Mouse (Mus musculus) E14TG2a.4 (cell line): ENCODE measurements around the gene Tec.

Experiments
- H3K27me3 ChIP-seq: 2 replicates; pipeline ENCODE4 v1.6.1; 2014; ENCODE audit warnings: low read length, control low read depth; ENCODE audit not compliant: insufficient read depth
- H3K36me3 ChIP-seq: 2 replicates; pipeline ENCODE4 v1.6.1; 2014; ENCODE audit warnings: low read length, control low read depth; ENCODE audit not compliant: insufficient read depth
- H3K4me1 ChIP-seq: replicated peaks from 2 replicates; pipeline ENCODE4 v1.6.1; 2014; ENCODE audit warnings: low read depth, low read length, control low read depth
- H3K4me3 ChIP-seq: replicated peaks from 2 replicates; pipeline ENCODE4 v1.5.1; 2014; ENCODE audit warnings: mild to moderate bottlenecking, low read length
- H3K9me3 ChIP-seq: 2 replicates; pipeline ENCODE4 v1.6.1; 2014; ENCODE audit warnings: low read length, control low read depth
- CTCF ChIP-seq: conservative IDR thresholded peaks from 2 replicates; pipeline ENCODE4 v1.5.1; 2014; ENCODE audit warnings: low read length
- NANOG ChIP-seq: IDR thresholded peaks from 2 replicates; pipeline ENCODE4 v1.6.1; 2014; ENCODE audit warnings: borderline replicate concordance, low read length, mixed read lengths
- POU5F1 ChIP-seq: IDR thresholded peaks from 2 replicates; pipeline ENCODE4 v1.6.1; 2014; ENCODE audit warnings: low read length, borderline replicate concordance

Tec gene

DNA sequence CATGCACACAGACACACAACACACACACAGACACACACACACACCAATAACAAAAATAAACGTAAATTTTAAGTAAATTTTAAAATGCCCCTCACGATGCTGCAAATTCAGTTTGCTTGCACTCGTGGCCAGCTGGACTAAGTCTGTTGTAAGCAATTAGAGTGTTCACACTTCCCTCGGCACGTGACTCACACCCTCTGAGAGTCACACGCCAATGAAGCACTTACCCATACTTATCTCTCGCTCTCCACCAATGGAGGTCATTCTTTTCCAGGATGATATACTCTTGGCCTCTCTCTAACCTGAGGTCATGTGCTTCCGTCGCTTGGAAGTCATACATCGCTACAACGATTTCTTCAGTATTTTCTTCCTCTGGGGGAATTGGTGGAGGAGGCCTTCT, 86.5 kb downstream of the Tec start:
- no peaks in the 10 kb centered on the region for H3K9me3 ChIP-seq
- no peaks in the 10 kb centered on the region for H3K27me3 ChIP-seq

DNA sequence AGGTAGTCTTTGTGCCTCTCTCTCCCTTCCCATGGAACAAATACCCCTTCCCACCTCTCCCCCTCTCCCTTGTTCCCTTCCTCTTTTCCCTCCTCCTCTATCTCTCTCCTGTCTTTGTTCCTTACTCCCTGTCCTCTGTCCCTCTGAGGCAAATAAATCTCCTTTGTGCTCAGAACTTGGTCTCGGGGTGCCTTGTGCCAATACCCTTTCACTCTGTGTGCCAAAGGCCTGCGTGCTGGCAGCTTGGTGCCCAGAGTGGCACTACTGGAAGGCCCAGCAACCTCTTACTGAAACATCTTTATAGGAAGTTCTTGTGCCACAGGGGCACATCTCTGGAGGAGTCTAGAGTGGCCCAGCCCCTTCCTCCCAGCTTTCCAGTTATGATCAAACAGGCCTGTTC, 91.7 kb downstream of the Tec start:
- TF ChIP-seq POU5F1 (no peak), NANOG (no peak), CTCF (no peak)
- Histone ChIP-seq H3K9me3 (no peaks in the 10 kb centered on the region), H3K27me3 (no peaks in the 10 kb centered on the region), H3K4me3 (no peak overlapping the region), H3K36me3 (no peaks in the 10 kb centered on the region), H3K4me1 (no peaks in the 10 kb centered on the region)

More for the DNA sequence above, 86.5 kb downstream of the Tec start:
- Histone ChIP-seq H3K4me3 (no peak overlapping the region), H3K36me3 (no peaks in the 10 kb centered on the region), H3K4me1 (no peaks in the 10 kb centered on the region)
- TF ChIP-seq POU5F1, result no peak
- TF ChIP-seq CTCF, result no peak

DNA sequence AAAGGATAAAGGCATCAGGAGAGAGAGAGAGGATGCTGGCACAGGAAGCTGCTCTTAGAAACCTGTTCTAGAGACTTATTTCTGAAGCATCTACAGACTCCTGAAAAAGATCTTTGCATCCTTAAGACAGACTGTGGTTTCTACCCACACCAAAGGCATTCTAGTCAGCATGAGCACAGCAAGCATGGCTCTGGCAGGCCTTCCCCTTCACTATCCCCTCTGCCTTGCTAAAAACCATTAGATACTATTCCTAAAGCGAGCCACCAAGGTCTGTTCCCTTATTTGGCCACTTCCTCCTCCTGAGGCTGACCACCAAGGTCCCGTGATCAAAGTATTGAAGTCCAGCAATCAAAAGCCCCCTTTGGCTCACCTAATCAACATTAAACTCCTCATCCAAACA, 92.2 kb downstream of the Tec start:
- Histone ChIP-seq H3K36me3 (no peaks in the 10 kb centered on the region), H3K4me1 (no peaks in the 10 kb centered on the region), H3K4me3 (no peak overlapping the region), H3K27me3 (no peaks in the 10 kb centered on the region), H3K9me3 (no peaks in the 10 kb centered on the region)
- TF ChIP-seq NANOG, result no peak
- TF ChIP-seq POU5F1, result no peak
- TF ChIP-seq CTCF, result no peak

DNA sequence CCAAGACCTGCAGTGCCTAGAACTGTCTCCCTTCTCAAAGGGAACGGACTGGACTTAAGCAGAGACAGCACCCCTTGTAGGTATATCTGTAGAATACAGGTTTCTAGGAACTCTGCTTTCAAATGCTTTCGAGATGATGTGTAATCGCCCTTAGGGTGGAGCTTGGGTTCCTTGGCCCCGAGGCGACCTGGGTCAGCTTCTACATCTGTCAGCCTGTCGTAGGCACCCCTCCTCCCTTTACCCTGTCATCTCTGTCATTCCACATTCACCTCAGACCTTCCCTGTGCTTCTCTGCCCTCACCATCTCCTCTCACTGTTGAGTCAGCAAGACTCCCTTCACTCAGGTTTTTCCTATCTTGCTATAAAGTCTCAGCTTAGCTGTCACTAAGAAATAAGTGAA, 98.4 kb downstream of the Tec start:
- H3K36me3 ChIP-seq, result no peaks in the 10 kb centered on the region
- H3K4me3 ChIP-seq, result no peak overlapping the region
- TF ChIP-seq POU5F1 (no peak), CTCF (no peak), NANOG (no peak)
- no peaks in the 10 kb centered on the region for H3K9me3 ChIP-seq
- no peaks in the 10 kb centered on the region for H3K27me3 ChIP-seq
- H3K4me1 ChIP-seq, result no peaks in the 10 kb centered on the region

DNA sequence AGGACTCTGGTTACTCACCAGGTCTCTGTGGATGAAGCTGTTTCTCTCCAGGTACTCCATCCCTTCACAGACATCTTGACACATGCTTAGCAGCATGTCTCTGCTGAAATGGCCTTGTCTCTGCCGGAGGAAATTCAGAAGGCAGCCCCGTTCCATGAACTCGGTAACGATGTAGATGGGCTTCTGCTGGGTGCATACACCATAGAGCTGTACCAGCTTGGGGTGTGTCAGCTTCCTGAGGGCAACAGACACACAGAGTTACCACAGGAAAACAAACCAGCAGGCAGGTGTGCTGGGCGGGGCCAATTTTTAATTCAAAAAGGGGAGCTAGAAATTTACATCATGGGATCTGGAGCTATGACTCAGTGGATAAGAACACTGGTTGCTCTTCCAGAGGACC, 104.7 kb downstream of the Tec start:
- no peak for TF ChIP-seq CTCF
- TF ChIP-seq NANOG, result no peak
- no peak for TF ChIP-seq POU5F1
- Histone ChIP-seq H3K9me3 (no peaks in the 10 kb centered on the region), H3K4me3 (no peak overlapping the region), H3K27me3 (no peaks in the 10 kb centered on the region), H3K36me3 (no peaks in the 10 kb centered on the region), H3K4me1 (0 out of 2 replicates have a peak, but pooled peaks cover 2% of the 10 kb centered on the region)

DNA sequence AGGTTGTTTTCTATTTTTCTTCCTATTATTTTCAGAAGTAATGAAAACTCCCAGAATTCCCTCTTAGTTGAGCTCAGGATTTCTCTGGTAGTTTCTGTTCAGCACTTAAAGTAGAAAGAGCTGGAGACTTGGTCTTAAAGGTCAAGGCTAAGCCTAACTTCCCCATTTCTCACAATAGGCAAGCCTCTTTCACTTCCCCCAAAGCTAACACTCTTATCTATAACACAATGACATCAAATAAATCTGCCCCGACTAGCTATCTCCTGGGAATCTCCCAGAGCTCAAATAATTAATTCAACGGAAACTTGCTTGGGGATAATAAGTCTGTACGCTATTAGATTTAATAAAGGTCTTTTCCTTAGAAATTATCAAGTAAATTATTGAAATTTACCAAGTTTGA, 105.3 kb downstream of the Tec start:
- no peak for TF ChIP-seq CTCF
- no peak for TF ChIP-seq POU5F1
- TF ChIP-seq NANOG, result no peak
- Histone ChIP-seq H3K27me3 (no peaks in the 10 kb centered on the region), H3K4me1 (0 out of 2 replicates have a peak, but pooled peaks cover 2% of the 10 kb centered on the region), H3K4me3 (no peak overlapping the region), H3K36me3 (no peaks in the 10 kb centered on the region), H3K9me3 (no peaks in the 10 kb centered on the region)

DNA sequence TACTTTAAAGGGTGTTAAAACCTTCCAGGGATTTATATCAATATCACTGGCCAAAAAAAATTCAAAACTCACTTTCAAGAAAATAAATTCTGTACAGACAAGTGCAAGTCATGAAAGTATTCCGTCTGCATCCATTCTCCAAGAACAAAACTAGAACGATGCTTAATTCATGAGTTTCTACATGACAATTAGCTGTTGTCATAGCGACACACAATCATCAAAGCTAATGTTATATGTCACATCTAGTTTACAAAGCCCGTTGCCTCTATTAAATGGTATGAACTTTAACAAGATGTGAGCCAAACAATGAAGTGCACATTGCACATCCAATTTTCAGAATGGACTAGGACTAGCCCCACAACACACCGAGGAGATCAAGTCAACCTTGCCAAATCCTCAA, 106.5 kb downstream of the Tec start:
- Histone ChIP-seq H3K4me1 (0 out of 2 replicates have a peak, but pooled peaks cover 2% of the 10 kb centered on the region), H3K4me3 (no peak overlapping the region), H3K36me3 (no peaks in the 10 kb centered on the region), H3K9me3 (no peaks in the 10 kb centered on the region), H3K27me3 (no peaks in the 10 kb centered on the region)
- no peak for TF ChIP-seq NANOG
- no peak for TF ChIP-seq CTCF
- TF ChIP-seq POU5F1, result no peak

DNA sequence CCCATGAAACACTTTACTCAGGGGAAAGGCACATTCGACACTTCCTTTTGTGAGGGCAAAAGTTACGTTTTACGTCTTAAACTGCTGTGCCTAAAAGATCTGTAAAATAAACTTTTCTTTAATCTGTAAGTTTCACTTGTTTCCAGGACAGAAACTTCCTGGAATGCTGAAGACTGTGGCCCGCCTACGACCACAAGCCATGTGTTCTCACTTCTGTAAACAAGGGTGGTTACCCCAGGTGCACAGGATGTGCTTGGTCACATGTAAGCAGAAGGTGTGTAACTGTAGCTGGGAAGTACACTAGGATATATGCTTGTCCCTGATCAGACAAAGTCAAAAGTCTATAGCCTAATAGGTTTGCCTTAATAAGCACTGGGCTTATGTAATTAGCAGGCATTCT, 107.0 kb downstream of the Tec start:
- no peak overlapping the region for H3K4me3 ChIP-seq

More for the DNA sequence above, 107.0 kb downstream of the Tec start:
- H3K4me1 ChIP-seq, result 0 out of 2 replicates have a peak, but pooled peaks cover 2% of the 10 kb centered on the region
- TF ChIP-seq NANOG (no peak), CTCF (no peak), POU5F1 (no peak)
- no peaks in the 10 kb centered on the region for H3K9me3 ChIP-seq
- H3K36me3 ChIP-seq, result no peaks in the 10 kb centered on the region
- H3K27me3 ChIP-seq, result no peaks in the 10 kb centered on the region
